Mouse (Mus musculus): ENCODE data around the gene Ermp1.
"Not testable (repeated sequence)": the region's sequence is repeated elsewhere in the genome, so short reads cannot be mapped to it uniquely, and the experiment has no call there.

The Ermp1 gene

GRCm38 (mm10) chr19:29596985-29597384, 51.2 kb downstream of the Ermp1 start:
- DNase-seq: peak; percentile 35 to 42

GRCm38 (mm10) chr19:29596276-29596675, 51.9 kb downstream of the Ermp1 start:
- no peak for DNase-seq

GRCm38 (mm10) chr19:29593783-29594182, 54.4 kb downstream of the Ermp1 start:
- not testable (repeated sequence) for DNase-seq

GRCm38 (mm10) chr19:29583734-29584133, 64.5 kb downstream of the Ermp1 start:
- no peak for DNase-seq

GRCm38 (mm10) chr19:29582439-29582838, 65.8 kb downstream of the Ermp1 start:
- no peak for DNase-seq

GRCm38 (mm10) chr19:29566512-29566911, 81.7 kb downstream of the Ermp1 start:
- no peak for DNase-seq

GRCm38 (mm10) chr19:29563258-29563779, 84.9 kb downstream of the Ermp1 start:
- DNase-seq: peak; percentile 13 to 29

GRCm38 (mm10) chr19:29562603-29563002, 85.6 kb downstream of the Ermp1 start:
- DNase-seq: no peak

GRCm38 (mm10) chr19:29562166-29562565, 86.0 kb downstream of the Ermp1 start:
- no peak for DNase-seq

All from thymus, postnatal 36 days (tissue).